Mouse (Mus musculus) liver, embryonic 11.5 days (tissue): ENCODE results near the gene 1500009C09Rik. TPM values are rescaled to one million over a fixed set of nuclear protein-coding genes. Genes with fewer than 3 reads are reported as not detected.
A peak's percentile ranks its signal among the peaks of the same experiment; 100 is the strongest.
"Not testable (repeated sequence)": the region's sequence is repeated elsewhere in the genome, so short reads cannot be mapped to it uniquely, and the experiment has no call there.

Experiments used
- ATAC-seq: fragments of 200-750 bp; cut with Nextera tagmentation; replicated peaks from 2 replicates; pipeline ENCODE4 v1.8.0; 2017; ENCODE audit warnings: moderate number of reproducible peaks, mild to moderate bottlenecking, moderate TSS enrichment, moderate library complexity; ENCODE audit not compliant: low FRiP score
- DNase-seq: peaks from one replicate; pipeline ENCODE4 v3.0.0-alpha.2; 2017; ENCODE audit warnings: low spot score
- H3K27ac ChIP-seq: fragments of 300-500 bp; sonication (generic); 2 replicates; pipeline ENCODE4 v1.5.1; 2014; ENCODE audit warnings: mild to moderate bottlenecking, low read depth, low read length, control low read depth
- H3K27me3 ChIP-seq: fragments of 300-500 bp; sonication (generic); replicated peaks from 2 replicates; pipeline ENCODE4 v1.6.1; 2014; ENCODE audit warnings: low read length, mixed read lengths; ENCODE audit not compliant: control insufficient read depth, insufficient read depth
- H3K36me3 ChIP-seq: fragments of 300-500 bp; sonication (generic); 2 replicates; pipeline ENCODE4 v1.6.1; 2014; ENCODE audit warnings: mild to moderate bottlenecking, low read length, moderate library complexity, mixed read lengths; ENCODE audit not compliant: control insufficient read depth, insufficient read depth
- H3K4me1 ChIP-seq: fragments of 300-500 bp; sonication (generic); replicated peaks from 2 replicates; pipeline ENCODE4 v1.6.1; 2014; ENCODE audit warnings: low read length, mixed read lengths; ENCODE audit not compliant: control insufficient read depth, insufficient read depth
- H3K4me2 ChIP-seq: fragments of 300-500 bp; sonication (generic); 2 replicates; pipeline ENCODE4 v1.6.1; 2014; ENCODE audit warnings: mild to moderate bottlenecking, control low read depth, moderate library complexity
- H3K4me3 ChIP-seq: fragments of 300-500 bp; sonication (generic); 2 replicates; pipeline ENCODE4 v1.5.1; 2014; ENCODE audit warnings: low read depth, low read length, control low read depth
- H3K9ac ChIP-seq: fragments of 300-500 bp; sonication (generic); 2 replicates; pipeline ENCODE4 v1.6.1; 2014; ENCODE audit warnings: low read depth, low read length, control low read depth
- H3K9me3 ChIP-seq: fragments of 300-500 bp; sonication (generic); 2 replicates; pipeline ENCODE4 v1.6.1; 2016; ENCODE audit warnings: low read length, inconsistent platforms, mixed read lengths; ENCODE audit not compliant: control insufficient read depth
- WGBS: fragments of 180-500 bp; shearing (Covaris S2); extraction: QIAGEN DNeasy Blood & Tissue Kit; methylation state at CpG from one replicate; pipeline ENCODE4 v1.1.7; 2014; 5-methylcytosine and 5-hydroxymethylcytosine counted together
- polyA plus RNA-seq: library from polyadenylated mRNA; unstranded; fragments of >200 nt; fragmentation: Nextera tagmentation; extraction: Ambion mirVana; gene quantifications from 2 replicates; pipeline ENCODE4 v1.2.1, GENCODE M21; 2014

Gene 1500009C09Rik
- polyA plus RNA-seq, 1 experiment from 2014 or later, result not detected

DNA sequence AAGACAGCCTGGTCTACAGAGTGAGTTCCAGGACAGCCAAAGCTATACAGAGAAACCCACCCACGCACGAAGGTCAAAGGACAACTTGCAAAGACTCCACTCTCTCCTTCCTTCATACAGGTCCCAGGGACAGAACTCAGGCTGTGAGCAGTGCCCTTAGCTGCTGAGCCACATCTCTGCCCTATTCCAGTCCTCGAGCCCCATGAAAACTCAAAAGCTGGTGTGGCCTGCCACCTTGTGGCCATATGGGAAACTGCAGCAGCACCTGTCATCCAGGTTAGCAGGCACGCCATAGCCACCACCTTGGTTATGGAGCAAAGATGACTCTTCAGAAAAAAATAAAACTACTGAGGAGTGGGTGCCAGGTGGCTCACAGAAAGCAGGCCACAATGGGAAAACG, 15.6 kb upstream of the 1500009C09Rik start:
- no peak overlapping the region for H3K9ac ChIP-seq
- no peaks in the 10 kb centered on the region for H3K9me3 ChIP-seq
- ATAC-seq, result peak; percentile 38; the same call in 1 of the 2 replicates
- peak; percentile 75 for DNase-seq
- no peak overlapping the region for H3K4me2 ChIP-seq
- no peaks in the 10 kb centered on the region for H3K27me3 ChIP-seq
- 20% methylated on average over 5 of the region's 5 CpGs for WGBS
- H3K4me1 ChIP-seq, result peaks cover 9% of the 10 kb centered on the region
- H3K27ac ChIP-seq, result no peak overlapping the region
- H3K4me3 ChIP-seq, result no peak overlapping the region
- H3K36me3 ChIP-seq, result peaks cover 3% of the 10 kb centered on the region; the same call in 1 of the 2 replicates

DNA sequence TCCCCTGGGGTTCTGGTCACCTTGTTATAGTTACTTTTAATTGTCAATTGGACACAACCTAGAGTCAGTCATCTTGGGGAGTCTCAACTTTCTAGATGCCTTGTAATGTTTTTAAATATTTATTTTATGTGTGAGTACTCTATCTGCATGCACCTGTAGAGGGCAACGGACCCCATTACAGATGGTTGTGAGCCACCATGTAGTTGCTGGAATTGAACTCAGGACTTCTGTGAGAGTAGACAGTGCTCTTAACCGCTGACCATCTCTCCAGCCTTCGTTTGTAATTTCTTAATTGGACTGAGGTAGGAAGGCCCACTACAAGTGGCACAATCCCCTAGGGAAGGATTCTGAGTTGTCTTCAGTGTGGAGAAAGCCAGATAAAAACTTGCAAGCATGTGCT, 8.9 kb upstream of the 1500009C09Rik start:
- DNase-seq, result no peak
- no peaks in the 10 kb centered on the region for H3K27me3 ChIP-seq
- peak overlapping the region; percentile 69 for H3K4me3 ChIP-seq
- WGBS, result 76% methylated on average over 3 of the region's 3 CpGs
- H3K4me2 ChIP-seq, result peak overlapping the region; percentile 97
- H3K9ac ChIP-seq, result peak overlapping the region; percentile 84
- no peaks in the 10 kb centered on the region for H3K9me3 ChIP-seq
- no peaks in the 10 kb centered on the region; the same call in 1 of the 2 replicates for H3K36me3 ChIP-seq
- no peak for ATAC-seq
- peaks cover 8% of the 10 kb centered on the region for H3K4me1 ChIP-seq
- no peak overlapping the region for H3K27ac ChIP-seq

DNA sequence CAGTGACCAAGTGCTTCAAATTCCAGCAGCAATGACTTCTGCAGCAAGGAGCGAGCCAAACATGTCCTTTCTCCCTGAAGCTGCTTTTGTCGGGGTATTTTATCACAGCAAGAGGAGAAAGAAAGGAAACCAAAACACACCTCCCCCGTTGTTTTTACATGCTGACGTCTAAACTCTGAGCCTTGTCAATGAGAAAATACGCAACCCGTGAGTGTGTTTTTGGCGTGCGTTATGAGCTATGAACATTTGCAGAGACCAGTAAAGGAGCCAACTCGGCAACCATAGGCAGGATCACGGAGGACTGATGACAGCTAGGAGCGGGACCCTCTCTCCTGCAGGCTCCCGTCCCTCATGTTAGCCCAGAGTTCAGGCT, 8.5 kb upstream of the 1500009C09Rik start:
- Histone ChIP-seq H3K4me2 (peak overlapping the region; percentile 97), H3K9me3 (no peaks in the 10 kb centered on the region), H3K36me3 (no peaks in the 10 kb centered on the region), H3K9ac (peak overlapping the region; percentile 84), H3K4me3 (peak overlapping the region; percentile 69), H3K27ac (peak overlapping the region; percentile 88; the same call in 1 of the 2 replicates), H3K4me1 (peaks cover 8% of the 10 kb centered on the region), H3K27me3 (no peaks in the 10 kb centered on the region)
- 4% methylated on average over 12 of the region's 12 CpGs for WGBS
- DNase-seq (no peak), ATAC-seq (no peak)

DNA sequence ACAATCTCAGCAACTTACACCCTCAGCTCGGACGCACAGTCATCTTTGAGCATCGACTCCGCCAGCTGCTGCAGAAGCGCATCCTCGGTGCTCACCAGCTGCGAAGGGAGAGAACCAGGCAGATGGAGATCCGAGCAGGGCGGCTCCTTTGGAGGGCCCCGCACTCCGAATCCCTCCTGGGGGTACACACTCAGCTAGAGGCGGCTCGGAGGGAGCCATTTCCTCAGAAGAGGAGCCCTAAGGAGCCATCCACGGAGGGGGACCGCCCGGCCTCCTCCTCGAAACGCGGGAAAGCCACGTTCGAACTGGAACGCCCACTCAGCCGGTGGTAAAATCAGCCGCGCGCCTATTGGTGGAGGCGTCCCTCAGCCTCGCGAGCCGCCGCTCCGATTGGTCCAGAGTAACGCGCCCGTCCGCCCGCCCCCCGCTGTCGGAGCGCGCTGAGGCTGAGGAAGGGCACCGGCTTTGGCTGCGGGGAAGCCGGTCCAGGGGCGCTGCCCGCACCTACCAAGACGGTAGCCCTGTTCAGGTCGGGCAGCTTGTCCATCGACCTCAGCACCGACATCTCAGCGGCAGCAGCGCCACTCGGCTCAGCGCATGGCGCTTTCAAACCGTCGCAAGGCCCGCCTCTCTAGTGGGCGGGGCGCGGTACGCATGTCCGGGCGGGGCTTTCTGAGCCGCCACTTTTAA, 7.9 kb upstream of the 1500009C09Rik start, which contains the start of gene Cenpm:
Gene Cenpm, minus strand, starts transcription at position 634 of the 690 bp plus-strand sequence.
- peak within 1 kb of the TSS; percentile 97 for H3K4me2 ChIP-seq
- H3K36me3 ChIP-seq, result no peaks in the 10 kb centered on the region
- peak; percentile 97 for ATAC-seq
- H3K4me3 ChIP-seq, result peak within 1 kb of the TSS; percentile 69
- H3K9me3 ChIP-seq, result no peaks in the 10 kb centered on the region
- peak within 1 kb of the TSS; percentile 88 for H3K27ac ChIP-seq
- under 1% methylated on average over 62 of the region's 65 CpGs for WGBS
- H3K9ac ChIP-seq, result peak within 1 kb of the TSS; percentile 84
- DNase-seq, result peak; percentile 94
- peaks cover 8% of the 10 kb centered on the region for H3K4me1 ChIP-seq
- H3K27me3 ChIP-seq, result no peaks in the 10 kb centered on the region

DNA sequence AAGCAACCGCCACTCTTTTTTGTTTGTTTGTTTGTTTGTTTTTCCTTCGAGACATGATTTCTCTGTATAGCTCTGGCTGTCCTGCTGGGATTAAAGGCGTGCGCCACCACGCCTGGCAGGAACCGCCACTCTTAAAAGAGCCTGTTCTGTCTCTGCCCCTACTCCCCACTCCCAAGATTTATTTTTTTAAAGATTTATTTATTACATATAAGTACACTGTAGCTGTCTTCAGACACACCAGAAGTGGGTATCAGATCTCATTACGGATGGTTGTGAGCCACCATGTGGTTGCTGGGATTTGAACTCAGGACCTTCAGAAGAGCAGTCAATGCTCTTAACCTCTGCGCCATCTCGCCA, 7.4 kb upstream of the 1500009C09Rik start:
- not testable (repeated sequence) for H3K27me3 ChIP-seq, ATAC-seq, H3K36me3 ChIP-seq, DNase-seq, H3K9me3 ChIP-seq, H3K4me1 ChIP-seq
- Histone ChIP-seq H3K4me3 (peak overlapping the region; percentile 69), H3K4me2 (peak overlapping the region; percentile 97), H3K27ac (peak overlapping the region; percentile 88), H3K9ac (peak overlapping the region; percentile 84)
- WGBS, result 23% methylated on average over 9 of the region's 9 CpGs

DNA sequence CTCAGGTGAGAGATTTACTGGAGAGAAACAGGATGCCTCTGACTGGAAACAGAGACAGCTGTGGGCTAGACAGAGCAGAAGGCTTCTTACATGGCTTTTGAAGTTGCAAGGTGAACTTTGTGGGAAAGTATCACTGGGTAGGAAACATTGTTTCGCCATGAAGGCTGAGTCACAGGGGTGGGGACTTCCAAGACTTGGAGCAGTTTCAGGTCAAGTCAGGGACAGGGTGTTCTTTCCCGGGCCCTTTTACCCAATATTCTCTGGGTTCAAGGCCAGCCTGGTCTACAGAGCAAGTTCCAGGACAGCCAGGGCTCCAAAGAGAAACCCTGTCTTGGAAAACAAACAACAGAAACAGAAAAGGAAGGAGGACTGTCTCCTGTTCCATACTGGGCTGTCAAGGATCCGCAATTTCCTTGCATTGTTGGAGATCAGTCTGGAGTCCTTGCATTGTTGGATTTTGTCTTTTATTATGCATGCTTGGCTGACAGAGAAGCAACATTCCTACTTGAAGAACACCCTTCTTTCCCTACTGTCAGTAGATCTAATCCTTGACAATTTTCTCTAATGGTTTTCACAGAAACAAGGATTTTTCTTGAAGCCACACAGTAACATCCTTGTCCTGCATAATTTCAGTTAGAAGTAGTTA, 4.9 kb upstream of the 1500009C09Rik start:
- DNase-seq (no peak), ATAC-seq (no peak)
- no peaks in the 10 kb centered on the region for H3K9me3 ChIP-seq
- no peak overlapping the region for H3K27ac ChIP-seq
- peaks cover 8% of the 10 kb centered on the region for H3K4me1 ChIP-seq
- no peaks in the 10 kb centered on the region for H3K36me3 ChIP-seq
- no peaks in the 10 kb centered on the region for H3K27me3 ChIP-seq
- 68% methylated on average over 3 of the region's 3 CpGs for WGBS
- no peak overlapping the region for H3K4me3 ChIP-seq
- no peak overlapping the region for H3K4me2 ChIP-seq
- no peak overlapping the region for H3K9ac ChIP-seq

DNA sequence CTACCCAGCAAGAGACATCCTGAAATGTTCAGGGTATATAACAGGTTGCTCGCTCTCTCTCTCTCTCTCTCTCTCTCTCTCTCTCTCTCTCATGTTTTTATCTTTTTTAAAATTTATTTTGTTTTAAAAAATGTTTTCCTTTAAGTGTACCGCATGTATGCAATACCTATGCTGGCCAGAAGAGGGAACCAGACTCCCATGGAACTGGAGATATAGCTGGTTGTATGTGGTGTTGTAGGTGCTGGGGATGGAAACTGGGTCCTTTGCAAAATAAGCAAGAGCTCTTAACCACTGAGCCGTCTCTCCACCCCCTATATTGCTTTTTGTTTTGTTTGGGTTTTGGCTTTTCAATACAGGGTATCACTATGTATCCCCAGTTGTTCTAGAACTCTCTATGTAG, 618 bp upstream of the 1500009C09Rik start:
- ATAC-seq (no peak), DNase-seq (no peak)
- Histone ChIP-seq H3K4me2 (no peak overlapping the region), H3K4me3 (no peak overlapping the region), H3K9me3 (no peaks in the 10 kb centered on the region), H3K36me3 (no peaks in the 10 kb centered on the region), H3K27me3 (peaks cover 11% of the 10 kb centered on the region), H3K9ac (no peak overlapping the region), H3K4me1 (no peaks in the 10 kb centered on the region), H3K27ac (no peak overlapping the region)
- 77% methylated on average over 3 of the region's 3 CpGs for WGBS

DNA sequence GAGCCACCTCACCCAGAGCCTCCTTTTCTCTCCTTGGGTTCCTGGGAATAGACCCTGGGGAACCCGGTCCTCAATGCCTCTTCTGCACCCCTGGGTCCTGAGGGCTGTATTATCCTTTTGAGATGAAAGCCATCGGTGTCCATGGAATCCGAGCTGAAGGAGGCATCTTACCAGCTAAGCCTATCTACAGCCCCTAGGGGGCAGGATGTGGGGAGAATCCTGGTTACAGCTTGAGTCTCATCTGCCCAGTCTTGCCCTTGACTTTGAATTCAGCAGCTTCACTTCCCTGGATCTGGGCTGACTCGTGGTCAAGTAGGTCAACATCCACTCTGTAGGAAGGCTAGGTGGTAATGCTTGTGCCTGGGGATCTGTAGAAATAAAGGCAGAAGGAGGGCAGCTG, 3.1 kb downstream of the 1500009C09Rik start:
- 40% methylated on average over 4 of the region's 4 CpGs for WGBS
- DNase-seq (no peak), ATAC-seq (no peak)
- Histone ChIP-seq H3K9ac (no peak overlapping the region), H3K9me3 (no peaks in the 10 kb centered on the region), H3K36me3 (no peaks in the 10 kb centered on the region), H3K4me1 (no peaks in the 10 kb centered on the region), H3K27ac (no peak overlapping the region), H3K4me3 (no peak overlapping the region), H3K27me3 (peaks cover 14% of the 10 kb centered on the region), H3K4me2 (no peak overlapping the region)

DNA sequence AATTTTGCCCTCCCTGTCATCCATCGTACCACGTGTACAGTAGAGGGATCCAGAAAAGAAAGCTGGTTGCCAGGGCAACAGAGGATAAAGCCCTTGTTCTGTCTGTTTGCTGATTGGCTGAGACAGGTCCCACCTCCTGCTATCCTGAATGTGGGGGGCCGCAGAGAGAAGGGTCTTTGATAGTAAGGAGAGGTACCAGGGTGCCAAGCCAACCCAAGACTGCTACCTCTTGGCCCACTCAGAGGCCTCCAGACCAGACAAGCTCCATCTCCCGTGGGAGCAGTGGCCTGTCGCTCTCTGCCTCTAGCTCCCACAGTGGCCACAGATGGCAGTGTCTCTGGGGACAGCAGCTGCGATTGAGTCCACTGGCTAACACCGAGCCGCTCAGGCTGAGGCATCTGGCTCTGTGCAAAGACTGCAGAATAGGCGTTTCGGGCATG, 3.8 kb downstream of the 1500009C09Rik start:
- WGBS, result 37% methylated on average over 10 of the region's 10 CpGs
- DNase-seq, result no peak
- Histone ChIP-seq H3K4me3 (no peak overlapping the region), H3K36me3 (no peaks in the 10 kb centered on the region), H3K9ac (no peak overlapping the region), H3K4me2 (no peak overlapping the region), H3K27me3 (peaks cover 18% of the 10 kb centered on the region), H3K9me3 (no peaks in the 10 kb centered on the region), H3K27ac (no peak overlapping the region), H3K4me1 (no peaks in the 10 kb centered on the region)
- ATAC-seq, result no peak
